Mouse (Mus musculus) midbrain, embryonic 11.5 days (tissue): Measurements from ENCODE around the gene Fam53b. TPM values are rescaled to one million over a fixed set of nuclear protein-coding genes. Genes with fewer than 3 reads are reported as not detected.
A peak's percentile ranks its signal among the peaks of the same experiment; 100 is the strongest.

Experiments used
- ATAC-seq: fragments of 200-750 bp; cut with Nextera tagmentation; 2 replicates; pipeline ENCODE4 v1.8.0; 2017; ENCODE audit warnings: moderate TSS enrichment, moderate library complexity; ENCODE audit not compliant: low FRiP score
- DNase-seq: peaks from one replicate; pipeline ENCODE4 v3.0.0; 2015; ENCODE audit warnings: low spot score; ENCODE audit errors: missing footprints
- H3K27ac ChIP-seq: fragments of 300-500 bp; sonication (generic); 2 replicates; pipeline ENCODE4 v1.5.1; 2014; ENCODE audit warnings: low read depth, low read length
- H3K27me3 ChIP-seq: fragments of 300-500 bp; sonication (generic); 2 replicates; pipeline ENCODE4 v1.6.1; 2014; ENCODE audit warnings: mild to moderate bottlenecking, low read length, moderate library complexity, mixed read lengths; ENCODE audit not compliant: control insufficient read depth, insufficient read depth
- H3K36me3 ChIP-seq: fragments of 300-500 bp; sonication (generic); 2 replicates; pipeline ENCODE4 v1.6.1; 2014; ENCODE audit warnings: mild to moderate bottlenecking, low read length, moderate library complexity, mixed read lengths; ENCODE audit not compliant: control insufficient read depth, insufficient read depth
- H3K4me1 ChIP-seq: fragments of 300-500 bp; sonication (generic); 2 replicates; pipeline ENCODE4 v1.6.1; 2014; ENCODE audit warnings: low read length; ENCODE audit not compliant: control insufficient read depth, insufficient read depth
- H3K4me2 ChIP-seq: fragments of 300-500 bp; sonication (generic); 2 replicates; pipeline ENCODE4 v1.6.1; 2014; ENCODE audit warnings: mild to moderate bottlenecking, moderate library complexity
- H3K4me3 ChIP-seq: fragments of 300-500 bp; sonication (generic); 2 replicates; pipeline ENCODE4 v1.5.1; 2014; ENCODE audit warnings: low read depth, low read length
- H3K9ac ChIP-seq: fragments of 300-500 bp; sonication (generic); 2 replicates; pipeline ENCODE4 v1.6.1; 2014; ENCODE audit warnings: low read length
- H3K9me3 ChIP-seq: fragments of 300-500 bp; sonication (generic); 2 replicates; pipeline ENCODE4 v1.6.1; 2016; ENCODE audit warnings: low read length; ENCODE audit not compliant: control insufficient read depth
- WGBS: fragments of 180-500 bp; shearing (Covaris S2); extraction: QIAGEN DNeasy Blood & Tissue Kit; methylation state at CpG from one replicate; pipeline ENCODE4 v1.1.7; 2014; 5-methylcytosine and 5-hydroxymethylcytosine counted together
- polyA plus RNA-seq: library from polyadenylated mRNA; unstranded; fragments of >200 nt; fragmentation: Nextera tagmentation; extraction: Ambion mirVana; gene quantifications from 2 replicates; pipeline ENCODE4 v1.2.1, GENCODE M21; 2014

Fam53b gene
- polyA plus RNA-seq, result 17.0 and 17.5 TPM in 2 replicates

DNA sequence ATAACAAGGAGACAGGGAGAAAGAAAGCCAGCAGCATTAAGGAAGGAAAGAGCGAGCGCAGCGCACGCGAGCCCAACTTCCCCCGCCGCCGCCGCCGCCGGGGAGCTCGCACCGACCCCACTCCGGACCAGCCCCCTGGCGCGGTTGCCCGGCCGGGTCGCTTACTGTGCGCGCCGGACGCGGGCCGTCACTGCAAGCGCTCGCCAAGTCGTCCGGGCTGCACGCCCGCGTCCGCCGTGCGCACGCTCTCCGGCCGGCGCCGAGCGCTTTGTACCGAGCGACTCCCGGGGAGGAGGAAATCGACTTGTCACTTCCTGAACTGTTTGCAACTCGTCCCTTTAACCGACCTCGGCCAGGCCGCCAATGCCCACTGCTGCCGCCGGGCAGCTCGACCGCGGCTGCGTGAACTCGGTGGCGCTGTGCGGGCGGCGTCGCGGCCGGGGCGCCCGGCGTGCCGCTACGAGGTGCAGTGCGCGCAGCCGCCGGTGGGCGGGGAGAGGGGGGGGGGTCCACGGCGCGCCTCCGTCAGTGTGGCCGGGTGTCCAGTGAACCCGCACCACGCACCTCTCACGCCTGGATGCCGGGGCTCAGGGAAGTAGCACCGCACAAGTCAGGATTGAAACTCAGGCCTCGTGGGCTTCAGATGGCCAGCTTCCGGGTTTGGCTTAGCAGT, at the start of gene Fam53b:
TSS of gene Fam53b (minus strand) at position 471 of the 673 bp plus-strand sequence.
- ATAC-seq (peak; percentile 69), DNase-seq (peak; percentile 97)
- Histone ChIP-seq H3K27ac (peak within 1 kb of the TSS; percentile 78), H3K4me1 (peaks cover 47% of the 10 kb centered on the region), H3K4me2 (peak within 1 kb of the TSS; percentile 91), H3K27me3 (no peaks in the 10 kb centered on the region), H3K9ac (peak within 1 kb of the TSS; percentile 73), H3K4me3 (peak within 1 kb of the TSS; percentile 66), H3K36me3 (no peaks in the 10 kb centered on the region), H3K9me3 (no peaks in the 10 kb centered on the region)
- WGBS, result under 1% methylated on average over 83 of the region's 85 CpGs

DNA sequence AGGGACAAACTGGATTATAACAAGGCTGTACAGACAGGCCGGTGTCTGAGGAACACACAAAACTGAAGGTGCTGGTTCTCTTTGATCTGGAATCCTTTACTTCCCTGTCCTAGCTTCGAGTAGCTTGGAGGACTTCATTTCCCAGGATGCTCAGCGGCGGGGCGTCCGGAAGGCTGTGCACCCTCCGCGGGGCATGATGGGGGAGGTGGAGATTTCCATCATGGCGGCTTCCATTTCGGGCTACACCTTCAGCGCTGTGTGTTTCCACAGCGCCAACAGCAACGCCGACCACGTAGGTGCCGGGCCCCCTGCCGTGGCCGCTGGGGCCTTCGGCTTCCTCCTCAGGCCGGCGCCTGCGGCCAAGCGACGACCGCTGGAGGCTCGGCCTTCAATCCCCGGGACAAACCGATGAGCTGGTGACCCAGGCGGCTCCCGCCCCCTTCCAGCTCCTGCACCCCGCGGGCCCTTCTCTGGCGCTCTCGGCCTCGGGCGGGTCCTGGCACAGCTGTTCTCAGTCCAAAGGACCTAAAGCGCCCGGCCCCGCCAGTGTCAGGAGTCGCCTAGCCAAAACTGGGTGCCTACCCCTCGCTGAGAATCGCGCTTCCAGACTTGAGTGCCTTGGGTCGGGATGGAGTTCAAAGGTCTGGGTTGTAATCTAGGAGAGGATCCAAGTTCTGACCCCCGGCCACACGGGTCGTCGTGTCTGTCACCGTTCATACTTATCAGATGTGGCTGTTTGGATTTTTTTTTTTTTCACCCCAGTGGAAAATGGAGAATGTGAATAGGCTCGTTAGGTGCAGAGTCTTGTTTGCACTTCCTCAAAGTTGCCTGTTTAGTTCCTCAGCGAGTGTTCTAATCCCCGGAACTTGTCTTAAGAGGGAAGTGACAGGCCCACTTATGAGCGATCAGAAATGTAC, 45.6 kb upstream of the Fam53b start, which contains the start of gene Abraxas2:
TSS of gene Abraxas2 (plus strand) at position 184 of the 917 bp plus-strand sequence.
- H3K36me3 ChIP-seq, result no peaks in the 10 kb centered on the region
- no peaks in the 10 kb centered on the region for H3K9me3 ChIP-seq
- H3K27me3 ChIP-seq, result no peaks in the 10 kb centered on the region
- WGBS, result under 1% methylated on average over 53 of the region's 53 CpGs
- H3K4me1 ChIP-seq, result peaks cover 7% of the 10 kb centered on the region
- peak within 1 kb of the TSS; percentile 88 for H3K9ac ChIP-seq
- H3K27ac ChIP-seq, result peak within 1 kb of the TSS; percentile 51
- ATAC-seq (peak; percentile 96), DNase-seq (peak; percentile 98)
- H3K4me2 ChIP-seq, result peak within 1 kb of the TSS; percentile 75
- peak within 1 kb of the TSS; percentile 96 for H3K4me3 ChIP-seq

- Histone ChIP-seq H3K4me3 (no peak overlapping the region), H3K4me2 (no peak overlapping the region), H3K27ac (no peak overlapping the region), H3K36me3 (no peaks in the 10 kb centered on the region), H3K9ac (no peak overlapping the region), H3K27me3 (no peaks in the 10 kb centered on the region), H3K4me1 (peaks cover 7% of the 10 kb centered on the region), H3K9me3 (no peaks in the 10 kb centered on the region)
- ATAC-seq, result no peak
- 73% methylated on average over 5 of the region's 5 CpGs for WGBS
- no peak for DNase-seq
Observed at GRCm38 (mm10) chr7:132858043-132858608, 44.4 kb upstream of the Fam53b start.

DNA sequence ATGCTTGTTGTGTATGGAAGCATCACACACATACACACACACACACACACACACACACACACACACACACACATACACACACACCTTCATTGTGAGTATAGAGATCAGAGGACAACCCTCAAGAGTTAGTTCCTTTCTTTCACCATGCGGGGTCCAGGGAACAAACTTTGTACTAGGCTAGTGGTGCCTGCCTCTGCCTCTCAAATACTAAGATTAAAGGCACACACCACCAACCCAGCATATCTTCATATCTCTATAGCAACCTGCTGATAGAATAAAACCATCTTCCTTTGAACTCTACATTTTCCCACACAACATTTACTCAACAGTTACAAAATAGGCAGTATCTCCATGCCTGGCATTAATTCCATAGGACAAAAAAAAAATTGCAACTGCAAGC, 42.4 kb upstream of the Fam53b start:
- Histone ChIP-seq H3K4me2 (no peak overlapping the region), H3K36me3 (no peaks in the 10 kb centered on the region), H3K27me3 (no peaks in the 10 kb centered on the region), H3K4me1 (peaks cover 13% of the 10 kb centered on the region), H3K9ac (no peak overlapping the region), H3K27ac (no peak overlapping the region), H3K9me3 (no peaks in the 10 kb centered on the region), H3K4me3 (no peak overlapping the region)
- no peak for DNase-seq
- no peak for ATAC-seq
- WGBS, result 68% methylated on average over 1 of the region's 1 CpGs

DNA sequence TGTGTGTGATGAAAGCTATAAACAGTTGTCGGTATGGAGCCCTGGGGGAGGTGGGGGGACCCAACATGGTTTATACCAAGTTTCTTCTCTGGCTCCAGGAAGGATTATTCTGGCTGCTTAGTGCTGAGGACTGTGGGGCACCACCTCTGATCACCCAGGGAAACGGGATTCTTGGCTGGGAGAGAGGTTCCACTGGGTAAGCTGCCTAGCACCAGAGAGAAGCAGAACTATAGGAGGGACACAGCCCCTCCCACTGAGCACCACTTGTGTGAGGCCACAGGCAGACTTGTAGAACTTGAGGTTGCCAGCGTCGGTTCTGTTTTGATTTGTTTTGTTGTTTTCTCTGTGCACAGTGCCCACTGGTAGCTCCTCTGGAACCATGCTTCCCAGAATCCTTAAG, 40.3 kb upstream of the Fam53b start:
- ATAC-seq (no peak), DNase-seq (no peak)
- Histone ChIP-seq H3K27me3 (no peaks in the 10 kb centered on the region), H3K27ac (no peak overlapping the region), H3K4me3 (no peak overlapping the region), H3K4me2 (no peak overlapping the region), H3K9ac (no peak overlapping the region), H3K4me1 (peaks cover 6% of the 10 kb centered on the region), H3K36me3 (no peaks in the 10 kb centered on the region), H3K9me3 (no peaks in the 10 kb centered on the region)
- 69% methylated on average over 4 of the region's 4 CpGs for WGBS

DNA sequence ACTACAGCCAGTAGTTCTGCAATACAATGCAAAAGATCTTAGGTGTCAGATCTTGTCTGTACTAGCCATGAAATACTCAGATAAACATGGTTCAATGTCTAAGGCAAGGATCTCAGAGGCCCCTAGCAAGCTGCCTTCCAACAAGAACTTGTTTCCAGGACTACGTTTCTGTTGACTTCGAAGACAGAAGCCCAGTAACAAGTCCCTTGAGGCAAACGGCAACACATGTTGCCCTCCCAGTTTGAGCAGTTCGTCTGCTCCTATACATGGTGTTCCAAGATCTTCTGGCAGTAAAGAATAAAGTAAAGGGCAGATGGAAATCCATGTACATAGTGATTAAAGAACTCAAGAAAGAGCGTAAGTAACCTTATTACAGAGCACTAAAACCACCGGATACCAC, 39.7 kb upstream of the Fam53b start:
- ATAC-seq, result no peak
- WGBS, result 89% methylated on average over 6 of the region's 6 CpGs
- Histone ChIP-seq H3K9me3 (no peaks in the 10 kb centered on the region), H3K4me2 (no peak overlapping the region), H3K36me3 (no peaks in the 10 kb centered on the region), H3K9ac (no peak overlapping the region), H3K4me3 (no peak overlapping the region), H3K27me3 (no peaks in the 10 kb centered on the region), H3K27ac (no peak overlapping the region), H3K4me1 (peaks cover 6% of the 10 kb centered on the region)
- no peak for DNase-seq

DNA sequence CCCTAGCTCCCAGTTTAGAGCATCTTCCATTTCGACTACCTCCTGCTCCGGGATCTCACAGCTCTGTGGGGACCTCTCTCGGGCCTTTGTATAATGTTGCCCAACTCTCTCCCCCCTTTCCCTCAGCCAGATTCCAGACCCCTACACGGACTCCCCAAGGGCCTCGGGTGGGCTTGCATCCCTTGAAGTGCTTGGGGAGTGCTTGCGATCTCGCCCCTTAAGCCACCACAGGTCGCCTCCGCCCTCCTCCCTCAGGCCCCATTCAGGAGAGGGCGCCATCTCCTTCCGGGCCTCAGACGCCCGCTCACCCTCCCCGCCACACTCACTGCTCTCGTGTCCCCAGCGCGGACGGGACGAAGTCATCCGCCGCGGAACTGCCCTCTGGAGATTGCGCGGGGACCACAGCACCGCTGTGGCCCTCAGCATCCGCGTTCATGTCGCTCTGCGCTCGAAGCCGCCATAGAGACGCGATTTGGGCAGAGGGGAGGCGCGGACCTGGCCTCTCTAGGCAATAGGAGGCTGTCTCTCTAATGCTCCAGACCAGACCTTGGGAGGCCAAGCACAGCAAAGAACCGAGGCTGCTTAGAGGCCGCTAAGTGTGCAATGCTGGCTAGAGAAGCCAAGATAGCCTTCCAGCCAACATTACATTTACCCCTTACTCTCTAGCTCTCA, 38.6 kb upstream of the Fam53b start, which contains the start of gene Eef1akmt2:
TSS of gene Eef1akmt2 (minus strand) at position 501 of the 672 bp plus-strand sequence.
- Histone ChIP-seq H3K9ac (peak within 1 kb of the TSS; percentile 95), H3K27ac (peak within 1 kb of the TSS; percentile 98), H3K9me3 (no peaks in the 10 kb centered on the region), H3K36me3 (no peaks in the 10 kb centered on the region; the same call in 1 of the 2 replicates), H3K4me1 (peaks cover 6% of the 10 kb centered on the region), H3K4me2 (peak within 1 kb of the TSS; percentile 66), H3K4me3 (peak within 1 kb of the TSS; percentile 68), H3K27me3 (no peaks in the 10 kb centered on the region)
- WGBS, result under 1% methylated on average over 37 of the region's 37 CpGs
- DNase-seq (peak; percentile 98), ATAC-seq (peak; percentile 97)

DNA sequence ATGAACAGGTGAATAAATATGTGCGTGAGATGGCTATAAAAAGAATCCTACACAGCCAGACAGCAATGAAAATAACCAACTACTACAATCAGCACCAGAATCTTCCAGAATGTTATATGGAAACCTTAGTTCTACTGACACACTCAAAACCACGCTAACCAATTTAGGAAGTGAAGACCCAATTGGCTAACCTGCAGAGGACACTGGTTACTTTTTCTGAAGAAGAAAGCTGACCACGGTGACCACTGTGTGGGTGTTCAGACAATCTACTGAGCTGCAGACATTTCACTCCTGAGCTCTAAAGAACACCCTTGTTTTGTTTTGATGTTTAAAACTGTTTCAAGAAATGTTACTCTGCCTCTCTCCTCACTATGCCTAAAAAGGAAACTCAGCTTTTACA, 29.5 kb upstream of the Fam53b start:
- no peak overlapping the region for H3K4me3 ChIP-seq
- H3K4me1 ChIP-seq, result no peaks in the 10 kb centered on the region
- H3K9ac ChIP-seq, result no peak overlapping the region
- 91% methylated on average over 3 of the region's 3 CpGs for WGBS
- no peaks in the 10 kb centered on the region for H3K27me3 ChIP-seq
- DNase-seq (no peak), ATAC-seq (no peak)
- no peaks in the 10 kb centered on the region for H3K9me3 ChIP-seq
- H3K36me3 ChIP-seq, result no peaks in the 10 kb centered on the region; the same call in 1 of the 2 replicates
- H3K27ac ChIP-seq, result no peak overlapping the region
- no peak overlapping the region for H3K4me2 ChIP-seq
